ENCODE assay signal across 18 mouse cellular contexts in the genomic region with DNA sequence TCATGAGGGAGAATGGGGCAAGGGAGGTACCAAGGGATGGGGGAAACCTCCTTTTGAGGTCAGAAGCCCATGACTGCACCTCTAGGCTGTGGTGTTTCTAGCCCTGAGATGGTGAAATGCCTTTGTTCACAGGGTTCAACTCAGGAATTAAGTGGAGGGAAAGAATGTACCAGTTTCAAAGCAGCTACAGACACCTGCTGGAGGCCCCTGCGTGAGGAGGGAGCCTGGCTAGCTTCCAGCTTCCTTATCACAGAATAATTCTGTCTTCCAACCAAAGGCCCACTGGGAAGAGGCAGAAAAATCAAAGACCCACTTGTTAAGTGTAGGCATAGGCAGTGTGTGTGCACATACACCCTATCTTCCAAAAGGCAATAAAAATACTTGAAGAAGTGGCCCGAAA.
"Had no signal": no experiment of that assay in that cellular context is flagged by ENCODE, and none has a peak within 500 bp of the region (broad histone marks: within the 10 kb centered on the region; RNA-seq: fewer than 3 reads in every experiment).

No protein-coding gene starts in this region.

- ATAC-seq: liver, embryonic 12.5 days; lung, postnatal 0 days had no signal

- H3K4me3 ChIP-seq: liver, embryonic 12.5 days; myocyte; neural tube, embryonic 13.5 days; neural tube, embryonic 15.5 days had no signal

- H3K27ac ChIP-seq: liver, embryonic 12.5 days; liver, embryonic 14.5 days; neural tube, embryonic 13.5 days; neural tube, embryonic 15.5 days had no signal

- DNase-seq: lung, adult 18-20 months; lung, postnatal 36 days; midbrain, embryonic 14.5 days; retina, postnatal 1 day; right cerebral cortex, adult 18-20 months; right cerebral cortex, postnatal 25 days; right cerebral cortex, postnatal 4 days; spleen, adult 18-20 months; thymus, adult 18-20 months; thymus, postnatal 14 days; thymus, postnatal 36 days had no signal

- H3K4me2 ChIP-seq: liver, embryonic 12.5 days; midbrain, embryonic 11.5 days; neural tube, embryonic 13.5 days; neural tube, embryonic 15.5 days had no signal

- H3K9me3 ChIP-seq: liver, embryonic 12.5 days; neural tube, embryonic 13.5 days; neural tube, embryonic 15.5 days had no signal

- H3K36me3 ChIP-seq: liver, embryonic 12.5 days; neural tube, embryonic 13.5 days; neural tube, embryonic 15.5 days had no signal

- H3K9ac ChIP-seq: liver, embryonic 12.5 days; liver, embryonic 14.5 days; neural tube, embryonic 13.5 days; neural tube, embryonic 15.5 days had no signal

- H3K27me3 ChIP-seq: liver, embryonic 12.5 days; neural tube, embryonic 13.5 days; neural tube, embryonic 15.5 days had no signal

- H3K4me1 ChIP-seq: liver, embryonic 12.5 days; neural tube, embryonic 13.5 days; neural tube, embryonic 15.5 days had no signal
